Mouse (Mus musculus): ENCODE results near the gene Aacs. TPM values are rescaled to one million over a fixed set of nuclear protein-coding genes. Genes with fewer than 3 reads are reported as not detected.

Aacs gene
- polyA plus RNA-seq, 1 experiment from 2014 or later, result 42.7 TPM

- no peak for TF ChIP-seq CTCF (IDR thresholded peaks at IDR 0.05; ENCODE audit: low read depth)
- H3K27me3 ChIP-seq (ENCODE audit: insufficient read depth, low read length), result no peaks in the 10 kb centered on the region
- peak within 1 kb of the TSS; percentile 83 for H3K9ac ChIP-seq
- H3K27ac ChIP-seq (ENCODE audit: low read depth), result peak within 1 kb of the TSS; percentile 79
- peak within 1 kb of the TSS; percentile 83 for H3K4me2 ChIP-seq
- peaks cover 10% of the 10 kb centered on the region for H3K4me1 ChIP-seq (ENCODE audit: insufficient read depth)
- H3K36me3 ChIP-seq (ENCODE audit: insufficient read depth), result no peaks in the 10 kb centered on the region; the same call in 1 of the 2 replicates
- H3K4me3 ChIP-seq (ENCODE audit: low read depth, low read length), result peak within 1 kb of the TSS; percentile 87
- ATAC-seq (ENCODE audit: insufficient read depth), result peak; percentile 96
- DNase-seq, result peak; percentile 84
- WGBS, result under 1% methylated on average over 91 of the region's 97 CpGs
- no peaks in the 10 kb centered on the region for H3K9me3 ChIP-seq (ENCODE audit: low read depth, low read length)
Observed at GRCm38 (mm10) chr5:125441234-125442114, 34.1 kb upstream of the Aacs start, which contains the start of gene Bri3bp. Gene Bri3bp, plus strand, starts transcription at chr5:125441568.

- no peaks in the 10 kb centered on the region for H3K27me3 ChIP-seq (ENCODE audit: insufficient read depth, low read length)
- peak overlapping the region; percentile 87 for H3K4me3 ChIP-seq (ENCODE audit: low read depth, low read length)
- TF ChIP-seq CTCF (IDR thresholded peaks at IDR 0.05; ENCODE audit: low read depth), result no peak
- DNase-seq (peak; percentile 37), ATAC-seq (ENCODE audit: insufficient read depth) (peak; percentile 3; the same call in 1 of the 2 replicates)
- peak overlapping the region; percentile 83 for H3K4me2 ChIP-seq
- H3K27ac ChIP-seq (ENCODE audit: low read depth), result peak overlapping the region; percentile 79; the same call in 1 of the 2 replicates
- H3K36me3 ChIP-seq (ENCODE audit: insufficient read depth), result no peaks in the 10 kb centered on the region; the same call in 1 of the 2 replicates
- H3K9ac ChIP-seq, result peak overlapping the region; percentile 83
- WGBS, result 18% methylated on average over 27 of the region's 27 CpGs
- H3K4me1 ChIP-seq (ENCODE audit: insufficient read depth), result peaks cover 10% of the 10 kb centered on the region
- no peaks in the 10 kb centered on the region for H3K9me3 ChIP-seq (ENCODE audit: low read depth, low read length)
Observed at GRCm38 (mm10) chr5:125442136-125442995, 33.2 kb upstream of the Aacs start.

- no peak overlapping the region for H3K4me3 ChIP-seq (ENCODE audit: low read depth, low read length)
- ATAC-seq (ENCODE audit: insufficient read depth), result no peak
- H3K36me3 ChIP-seq (ENCODE audit: insufficient read depth), result no peaks in the 10 kb centered on the region; the same call in 1 of the 2 replicates
Observed at GRCm38 (mm10) chr5:125443335-125443734, 32.3 kb upstream of the Aacs start.

GRCm38 (mm10) chr5:125443915-125444314, 31.7 kb upstream of the Aacs start:
- 63% methylated on average over 3 of the region's 3 CpGs for WGBS

More at GRCm38 (mm10) chr5:125443335-125443734, 32.3 kb upstream of the Aacs start:
- Histone ChIP-seq H3K9me3 (ENCODE audit: low read depth, low read length) (no peaks in the 10 kb centered on the region), H3K4me2 (0 out of 2 replicates have a peak overlapping the region, but pooled peaks have one; percentile 83), H3K4me1 (ENCODE audit: insufficient read depth) (peaks cover 10% of the 10 kb centered on the region), H3K27ac (ENCODE audit: low read depth) (no peak overlapping the region), H3K9ac (no peak overlapping the region), H3K27me3 (ENCODE audit: insufficient read depth, low read length) (no peaks in the 10 kb centered on the region)
- DNase-seq, result no peak
- TF ChIP-seq CTCF (IDR thresholded peaks at IDR 0.05; ENCODE audit: low read depth), result peak; percentile 42
- 84% methylated on average over 5 of the region's 5 CpGs for WGBS

GRCm38 (mm10) chr5:125444554-125444953, 31.1 kb upstream of the Aacs start:
- TF ChIP-seq CTCF (IDR thresholded peaks at IDR 0.05; ENCODE audit: low read depth), result no peak
- Histone ChIP-seq H3K4me3 (ENCODE audit: low read depth, low read length) (no peak overlapping the region), H3K9ac (no peak overlapping the region), H3K4me1 (ENCODE audit: insufficient read depth) (peaks cover 10% of the 10 kb centered on the region), H3K4me2 (no peak overlapping the region), H3K27ac (ENCODE audit: low read depth) (no peak overlapping the region), H3K27me3 (ENCODE audit: insufficient read depth, low read length) (no peaks in the 10 kb centered on the region), H3K9me3 (ENCODE audit: low read depth, low read length) (no peaks in the 10 kb centered on the region), H3K36me3 (ENCODE audit: insufficient read depth) (no peaks in the 10 kb centered on the region; the same call in 1 of the 2 replicates)
- DNase-seq, result no peak
- WGBS, result 83% methylated on average over 4 of the region's 4 CpGs
- ATAC-seq (ENCODE audit: insufficient read depth), result no peak

More at GRCm38 (mm10) chr5:125443915-125444314, 31.7 kb upstream of the Aacs start:
- Histone ChIP-seq H3K4me1 (ENCODE audit: insufficient read depth) (peaks cover 10% of the 10 kb centered on the region), H3K9ac (no peak overlapping the region), H3K27ac (ENCODE audit: low read depth) (no peak overlapping the region), H3K4me3 (ENCODE audit: low read depth, low read length) (no peak overlapping the region), H3K9me3 (ENCODE audit: low read depth, low read length) (no peaks in the 10 kb centered on the region), H3K4me2 (no peak overlapping the region), H3K27me3 (ENCODE audit: insufficient read depth, low read length) (no peaks in the 10 kb centered on the region), H3K36me3 (ENCODE audit: insufficient read depth) (no peaks in the 10 kb centered on the region; the same call in 1 of the 2 replicates)
- TF ChIP-seq CTCF (IDR thresholded peaks at IDR 0.05; ENCODE audit: low read depth), result no peak
- DNase-seq (no peak), ATAC-seq (ENCODE audit: insufficient read depth) (no peak)

DNA sequence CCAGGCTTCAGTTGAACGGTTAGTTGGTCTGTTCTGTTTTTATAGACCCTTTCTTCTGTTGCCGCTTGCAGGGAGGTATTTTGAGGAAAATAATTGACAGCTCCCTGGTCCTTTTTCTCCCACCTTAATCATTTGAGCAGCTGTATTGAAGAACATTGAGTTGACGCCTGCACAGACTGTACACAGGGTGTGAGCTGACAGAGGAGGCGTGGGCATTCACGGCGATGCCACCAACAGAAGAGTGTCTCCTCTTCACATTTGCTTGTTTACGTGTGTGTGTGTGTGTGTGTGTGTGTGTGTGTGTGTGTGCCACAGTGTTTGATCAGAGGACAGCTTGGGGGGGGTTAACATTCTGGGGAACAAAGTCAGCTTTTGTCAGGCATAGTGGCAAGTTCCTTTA, 29.3 kb upstream of the Aacs start:
- no peak overlapping the region for H3K27ac ChIP-seq (ENCODE audit: low read depth)
- WGBS, result 77% methylated on average over 7 of the region's 7 CpGs
- no peak for TF ChIP-seq CTCF (IDR thresholded peaks at IDR 0.05; ENCODE audit: low read depth)
- no peak for ATAC-seq (ENCODE audit: insufficient read depth)
- no peak overlapping the region for H3K4me3 ChIP-seq (ENCODE audit: low read depth, low read length)
- no peaks in the 10 kb centered on the region; the same call in 1 of the 2 replicates for H3K36me3 ChIP-seq (ENCODE audit: insufficient read depth)
- H3K9me3 ChIP-seq (ENCODE audit: low read depth, low read length), result no peaks in the 10 kb centered on the region
- no peak for DNase-seq
- H3K9ac ChIP-seq, result no peak overlapping the region
- no peaks in the 10 kb centered on the region for H3K27me3 ChIP-seq (ENCODE audit: insufficient read depth, low read length)
- H3K4me2 ChIP-seq, result no peak overlapping the region
- H3K4me1 ChIP-seq (ENCODE audit: insufficient read depth), result peaks cover 10% of the 10 kb centered on the region

Data from lung, embryonic 14.5 days (tissue).